Mouse (Mus musculus) heart, embryonic 15.5 days (tissue): ENCODE results near the gene Clec10a. TPM values are rescaled to one million over a fixed set of nuclear protein-coding genes. Genes with fewer than 3 reads are reported as not detected.
"Not testable (repeated sequence)": the region's sequence is repeated elsewhere in the genome, so short reads cannot be mapped to it uniquely, and the experiment has no call there.

Experiments
- ATAC-seq: fragments of 200-750 bp; cut with Nextera tagmentation; replicated peaks from 2 replicates; pipeline ENCODE4 v1.8.0; 2017; ENCODE audit warnings: low read depth, moderate TSS enrichment; ENCODE audit not compliant: insufficient number of reproducible peaks, insufficient read depth, low FRiP score
- H3K27ac ChIP-seq: fragments of 300-500 bp; sonication (generic); 2 replicates; pipeline ENCODE4 v1.5.1; 2015; ENCODE audit warnings: mild to moderate bottlenecking, inconsistent platforms
- H3K27me3 ChIP-seq: fragments of 300-500 bp; sonication (generic); 2 replicates; pipeline ENCODE4 v1.6.1; 2015; ENCODE audit warnings: inconsistent platforms
- H3K36me3 ChIP-seq: fragments of 300-500 bp; sonication (generic); 2 replicates; pipeline ENCODE4 v1.6.1; 2015; ENCODE audit warnings: mild to moderate bottlenecking, inconsistent platforms
- H3K4me1 ChIP-seq: fragments of 300-500 bp; sonication (generic); replicated peaks from 2 replicates; pipeline ENCODE4 v1.6.1; 2015; ENCODE audit warnings: inconsistent platforms
- H3K4me2 ChIP-seq: fragments of 300-500 bp; sonication (generic); 2 replicates; pipeline ENCODE4 v1.6.1; 2015; ENCODE audit warnings: inconsistent platforms, mild to moderate bottlenecking, moderate library complexity
- H3K4me3 ChIP-seq: fragments of 300-500 bp; sonication (generic); 2 replicates; pipeline ENCODE4 v1.5.1; 2015; ENCODE audit warnings: mild to moderate bottlenecking, inconsistent platforms
- H3K9ac ChIP-seq: fragments of 300-500 bp; sonication (generic); 2 replicates; pipeline ENCODE4 v1.6.1; 2015; ENCODE audit warnings: mild to moderate bottlenecking, inconsistent platforms
- H3K9me3 ChIP-seq: fragments of 300-500 bp; sonication (generic); replicated peaks from 2 replicates; pipeline ENCODE4 v1.6.1; 2016; ENCODE audit warnings: inconsistent platforms
- WGBS: fragments of 180-500 bp; shearing (Covaris S2); methylation state at CpG from one replicate; pipeline ENCODE4 v1.1.7; 2015; ENCODE audit warnings: mixed read lengths; 5-methylcytosine and 5-hydroxymethylcytosine counted together
- polyA plus RNA-seq: library from polyadenylated mRNA; unstranded; fragments of >200 nt; fragmentation: Nextera tagmentation; extraction: Ambion mirVana; gene quantifications from 2 replicates; pipeline ENCODE4 v1.2.1, GENCODE M21; 2015

Gene Clec10a
- polyA plus RNA-seq = 0.40 and 0.67 TPM in 2 replicates

- no CpG with 5 or more reads among the region's 5 CpGs for WGBS
- ATAC-seq, H3K4me2 ChIP-seq, H3K36me3 ChIP-seq, H3K9me3 ChIP-seq, H3K4me1 ChIP-seq, H3K27me3 ChIP-seq, H3K4me3 ChIP-seq, H3K9ac ChIP-seq, H3K27ac ChIP-seq: not testable (repeated sequence)
These were observed at the start of gene Clec10a for GRCm38 (mm10) chr11:70155897-70156296. Gene Clec10a (plus strand): TSS chr11:70156197.

DNA sequence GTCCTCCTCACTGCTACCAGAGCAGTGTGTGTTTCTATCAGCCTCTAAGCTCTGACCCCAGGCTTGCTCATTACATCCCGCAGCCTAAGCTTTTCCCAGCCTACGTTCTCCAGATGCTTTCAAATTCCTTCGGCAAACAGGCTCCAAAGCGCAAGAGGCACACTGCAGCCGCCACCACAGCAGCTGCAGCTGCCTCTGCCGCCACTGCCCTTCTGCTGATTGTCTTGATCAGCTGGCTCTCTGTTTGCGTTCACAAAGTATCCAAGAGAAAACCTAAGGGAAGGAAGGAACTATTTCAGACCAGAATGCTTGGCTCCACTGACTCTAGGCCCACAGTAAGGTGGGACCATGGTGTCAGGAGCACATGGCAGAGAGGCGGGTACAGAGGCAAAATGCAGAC lies 48.9 kb upstream of the Clec10a start:
- Histone ChIP-seq H3K27ac (no peak overlapping the region), H3K9ac (no peak overlapping the region), H3K4me3 (no peak overlapping the region), H3K4me2 (no peak overlapping the region), H3K9me3 (no peaks in the 10 kb centered on the region), H3K4me1 (no peaks in the 10 kb centered on the region), H3K36me3 (no peaks in the 10 kb centered on the region), H3K27me3 (no peaks in the 10 kb centered on the region)
- no peak for ATAC-seq
- WGBS = 52% methylated on average over 8 of the region's 8 CpGs

DNA sequence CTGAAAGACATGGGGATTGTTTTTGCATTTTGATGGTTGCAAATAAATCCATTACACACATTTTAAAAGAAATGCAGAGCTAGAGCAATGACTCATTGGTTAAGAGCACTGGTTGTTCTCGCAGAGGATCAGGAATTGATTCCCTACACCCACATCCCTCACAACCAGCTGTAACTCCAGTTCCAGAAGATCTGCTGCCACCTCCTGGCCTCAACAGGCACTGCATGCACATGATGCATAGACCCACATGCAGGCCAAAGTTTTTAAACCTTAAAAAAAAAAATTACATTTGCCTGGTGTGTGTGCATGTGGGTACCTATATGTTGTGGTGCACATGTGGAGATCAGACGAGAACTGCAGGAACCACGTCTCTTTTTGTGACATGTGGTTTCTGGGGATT lies 45.9 kb upstream of the Clec10a start:
- H3K9me3 ChIP-seq = no peaks in the 10 kb centered on the region
- no peak overlapping the region for H3K9ac ChIP-seq
- no peaks in the 10 kb centered on the region for H3K27me3 ChIP-seq
- H3K4me1 ChIP-seq = no peaks in the 10 kb centered on the region
- 76% methylated on average over 3 of the region's 3 CpGs for WGBS
- H3K36me3 ChIP-seq = no peaks in the 10 kb centered on the region
- ATAC-seq = no peak
- H3K4me2 ChIP-seq = no peak overlapping the region
- no peak overlapping the region for H3K27ac ChIP-seq
- no peak overlapping the region for H3K4me3 ChIP-seq

DNA sequence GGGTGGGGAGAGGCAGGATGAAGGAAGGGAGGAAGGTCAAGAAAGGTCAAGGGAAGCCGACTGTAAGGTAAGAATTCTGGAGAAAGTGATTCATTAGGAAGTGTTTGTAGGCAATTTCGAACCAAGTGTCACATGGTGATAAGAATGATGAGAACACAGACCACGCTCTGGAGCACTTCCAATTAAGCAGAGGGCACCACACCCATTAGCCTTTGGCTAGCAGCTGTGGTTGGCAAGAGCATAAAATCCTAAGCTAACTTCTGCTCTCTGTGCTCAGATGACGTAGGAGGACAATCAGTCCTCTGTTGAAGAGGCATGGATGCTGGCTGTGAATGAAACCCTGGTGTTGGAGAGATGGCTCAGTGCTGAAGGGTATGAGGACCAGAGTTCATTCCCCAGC lies 41.4 kb upstream of the Clec10a start:
- ATAC-seq = no peak
- Histone ChIP-seq H3K4me2 (no peak overlapping the region), H3K27me3 (no peaks in the 10 kb centered on the region), H3K36me3 (no peaks in the 10 kb centered on the region), H3K9me3 (no peaks in the 10 kb centered on the region), H3K4me3 (no peak overlapping the region), H3K4me1 (no peaks in the 10 kb centered on the region), H3K9ac (no peak overlapping the region), H3K27ac (no peak overlapping the region)
- WGBS = 31% methylated on average over 4 of the region's 4 CpGs

- no peaks in the 10 kb centered on the region for H3K36me3 ChIP-seq
- H3K4me1 ChIP-seq = no peaks in the 10 kb centered on the region
- ATAC-seq = no peak
- H3K4me2 ChIP-seq = no peak overlapping the region
- WGBS = 80% methylated on average over 3 of the region's 3 CpGs
- no peak overlapping the region for H3K27ac ChIP-seq
- no peaks in the 10 kb centered on the region for H3K27me3 ChIP-seq
- no peaks in the 10 kb centered on the region for H3K9me3 ChIP-seq
- H3K4me3 ChIP-seq = no peak overlapping the region
- H3K9ac ChIP-seq = no peak overlapping the region
These were observed 40.1 kb upstream of the Clec10a start for GRCm38 (mm10) chr11:70115901-70116300.

- 46% methylated on average over 9 of the region's 9 CpGs for WGBS
- Histone ChIP-seq H3K9me3 (no peaks in the 10 kb centered on the region), H3K4me3 (no peak within 1 kb of the TSS), H3K4me1 (no peaks in the 10 kb centered on the region), H3K27ac (no peak within 1 kb of the TSS), H3K36me3 (no peaks in the 10 kb centered on the region), H3K9ac (no peak within 1 kb of the TSS), H3K4me2 (no peak within 1 kb of the TSS), H3K27me3 (no peaks in the 10 kb centered on the region; the same call in 1 of the 2 replicates)
- no peak for ATAC-seq
These were observed 26.0 kb upstream of the Clec10a start, which contains the start of gene Mgl2 for GRCm38 (mm10) chr11:70129926-70130379. Gene Mgl2 (plus strand): TSS chr11:70130329.

DNA sequence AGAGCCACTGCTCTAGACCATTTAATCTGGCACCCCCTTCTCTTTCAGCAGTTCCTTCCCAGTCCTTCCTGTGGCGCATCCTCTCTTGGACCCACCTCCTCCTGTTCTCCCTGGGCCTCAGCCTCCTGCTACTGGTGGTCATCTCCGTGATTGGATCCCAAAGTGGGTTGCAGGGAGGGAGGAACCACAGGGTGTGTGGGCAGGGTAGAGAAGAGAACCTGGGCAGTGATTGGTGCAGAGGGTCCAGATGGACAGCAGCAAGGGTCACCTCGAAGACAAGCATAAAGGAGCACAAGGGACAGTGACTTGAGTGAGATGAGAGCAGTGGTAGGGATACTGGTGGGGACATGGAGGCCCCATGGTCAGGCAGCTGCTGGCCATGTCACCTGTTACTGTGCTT lies 21.0 kb upstream of the Clec10a start:
- not testable (repeated sequence) for H3K9me3 ChIP-seq, H3K9ac ChIP-seq, H3K27me3 ChIP-seq, ATAC-seq, H3K4me3 ChIP-seq, H3K27ac ChIP-seq, H3K4me1 ChIP-seq, H3K36me3 ChIP-seq, H3K4me2 ChIP-seq
- 71% methylated on average over 3 of the region's 3 CpGs for WGBS

GRCm38 (mm10) chr11:70135925-70136324 lies 20.1 kb upstream of the Clec10a start:
- H3K4me3 ChIP-seq, H3K27me3 ChIP-seq, H3K36me3 ChIP-seq, ATAC-seq, H3K9me3 ChIP-seq, H3K4me1 ChIP-seq, H3K9ac ChIP-seq, H3K4me2 ChIP-seq, H3K27ac ChIP-seq: not testable (repeated sequence)
- WGBS = 83% methylated on average over 8 of the region's 8 CpGs

DNA sequence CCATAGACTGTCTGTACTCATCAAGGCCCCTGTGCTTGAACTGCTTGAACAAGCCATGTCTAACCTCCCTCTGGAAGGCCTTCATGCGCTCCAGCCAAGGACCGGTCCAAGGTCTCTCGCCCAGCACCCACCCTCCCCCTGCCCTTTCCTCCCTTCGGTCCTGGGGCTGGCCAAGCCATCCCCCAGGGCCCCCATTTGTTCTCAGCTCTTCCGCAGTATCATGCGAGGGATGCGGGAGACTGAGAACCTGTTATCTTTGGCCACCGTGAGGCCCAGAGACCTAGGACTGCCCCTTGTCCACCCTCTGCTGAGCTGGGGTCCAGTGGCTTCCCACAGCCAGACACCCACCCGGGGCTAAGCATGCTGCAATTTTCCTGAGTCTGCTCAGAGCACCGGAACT lies 16.8 kb upstream of the Clec10a start:
- no peak overlapping the region for H3K27ac ChIP-seq
- H3K9me3 ChIP-seq = no peaks in the 10 kb centered on the region
- H3K4me1 ChIP-seq = no peaks in the 10 kb centered on the region
- WGBS = 64% methylated on average over 10 of the region's 10 CpGs
- no peak for ATAC-seq
- H3K4me3 ChIP-seq = no peak overlapping the region
- H3K9ac ChIP-seq = no peak overlapping the region
- H3K27me3 ChIP-seq = no peaks in the 10 kb centered on the region; the same call in 1 of the 2 replicates
- H3K4me2 ChIP-seq = no peak overlapping the region
- no peaks in the 10 kb centered on the region for H3K36me3 ChIP-seq

- Histone ChIP-seq H3K27me3 (no peaks in the 10 kb centered on the region), H3K4me3 (no peak overlapping the region), H3K4me1 (no peaks in the 10 kb centered on the region), H3K27ac (no peak overlapping the region), H3K36me3 (no peaks in the 10 kb centered on the region), H3K9ac (no peak overlapping the region), H3K9me3 (no peaks in the 10 kb centered on the region), H3K4me2 (no peak overlapping the region)
- 56% methylated on average over 3 of the region's 3 CpGs for WGBS
- no peak for ATAC-seq
These were observed 4.9 kb upstream of the Clec10a start for GRCm38 (mm10) chr11:70151072-70151471.

DNA sequence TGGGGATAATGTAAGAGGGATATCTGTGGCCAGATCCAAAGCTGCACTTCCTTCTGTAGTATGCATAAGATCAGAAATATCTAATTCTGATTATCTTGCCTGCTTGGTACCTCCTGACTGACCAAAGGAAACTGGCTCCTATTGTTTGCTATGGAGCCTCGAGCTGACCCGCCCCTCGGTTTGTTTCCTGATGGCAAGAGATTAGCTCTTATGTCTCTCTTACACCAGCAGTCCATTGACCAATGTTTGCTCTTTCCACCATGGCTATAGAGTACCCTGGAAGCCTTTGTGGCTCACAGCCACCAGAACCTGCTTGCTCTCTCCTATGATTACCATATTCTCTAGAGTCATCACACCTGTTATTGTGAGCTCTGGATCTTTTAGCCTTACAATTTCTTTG lies 6.3 kb downstream of the Clec10a start:
- Histone ChIP-seq H3K27me3 (peaks cover 3% of the 10 kb centered on the region; the same call in 1 of the 2 replicates), H3K4me1 (no peaks in the 10 kb centered on the region), H3K4me3 (no peak overlapping the region), H3K36me3 (no peaks in the 10 kb centered on the region), H3K27ac (no peak overlapping the region), H3K9ac (no peak overlapping the region), H3K4me2 (no peak overlapping the region), H3K9me3 (no peaks in the 10 kb centered on the region)
- ATAC-seq = no peak
- WGBS = 60% methylated on average over 3 of the region's 3 CpGs

DNA sequence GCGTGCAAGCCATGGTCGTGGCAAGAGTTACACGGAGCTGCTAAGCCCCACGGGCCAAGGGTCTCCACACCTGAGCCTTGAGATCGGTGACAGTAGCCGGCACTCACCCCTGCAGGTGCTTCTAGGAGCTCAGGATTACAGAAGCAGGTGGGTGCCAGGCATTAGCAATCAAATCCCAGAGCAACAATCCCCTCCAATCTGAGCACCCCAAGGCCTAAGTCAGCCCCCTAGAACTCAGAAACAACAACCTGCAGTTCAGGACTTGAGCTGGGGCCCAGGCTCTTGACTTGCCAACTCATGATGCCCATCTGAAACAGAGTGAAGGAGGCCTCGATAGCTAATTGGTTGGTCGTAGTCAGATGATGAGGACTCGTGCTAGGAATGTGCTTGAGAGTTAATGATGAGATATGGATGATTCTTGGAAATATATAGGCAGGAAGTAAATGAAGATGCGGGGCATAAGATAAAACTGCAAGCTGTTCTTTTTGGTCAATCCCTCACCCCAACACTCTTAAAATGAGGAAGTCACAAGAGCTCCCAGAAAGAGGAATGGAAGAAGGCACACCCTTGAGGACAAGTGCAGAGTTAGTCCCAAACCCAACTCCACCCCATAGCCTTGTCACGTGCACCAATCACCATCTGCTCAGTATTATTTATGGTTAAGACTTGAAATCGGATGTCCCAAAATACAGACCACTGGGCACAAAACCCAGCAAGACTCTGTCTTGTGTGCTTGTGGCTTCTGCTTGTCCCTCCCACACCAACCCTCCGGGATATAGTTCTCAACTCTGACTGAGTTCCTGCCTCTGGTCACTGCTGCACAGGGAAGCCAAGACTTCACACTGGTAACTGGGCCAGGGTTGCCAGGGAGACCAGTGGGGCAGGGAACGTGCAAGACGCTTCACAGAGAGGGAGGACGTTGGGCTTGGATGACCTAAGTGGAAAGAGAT lies 10.2 kb downstream of the Clec10a start:
- no peak overlapping the region for H3K4me2 ChIP-seq
- ATAC-seq = no peak
- no peak overlapping the region for H3K9ac ChIP-seq
- no peaks in the 10 kb centered on the region for H3K4me1 ChIP-seq
- WGBS = 59% methylated on average over 16 of the region's 16 CpGs
- no peaks in the 10 kb centered on the region for H3K9me3 ChIP-seq
- H3K27me3 ChIP-seq = peaks cover 11% of the 10 kb centered on the region
- no peak overlapping the region for H3K27ac ChIP-seq
- no peak overlapping the region for H3K4me3 ChIP-seq
- no peaks in the 10 kb centered on the region for H3K36me3 ChIP-seq
